Mouse (Mus musculus) midbrain, embryonic 13.5 days (tissue): Measurements from ENCODE around the gene Mogat2. TPM values are rescaled to one million over a fixed set of nuclear protein-coding genes. Genes with fewer than 3 reads are reported as not detected.

Source experiments
- ATAC-seq: fragments of 200-750 bp; cut with Nextera tagmentation; 2 replicates; pipeline ENCODE4 v1.8.0; 2017; ENCODE audit warnings: mild to moderate bottlenecking, moderate TSS enrichment, moderate library complexity
- H3K27ac ChIP-seq: fragments of 300-500 bp; sonication (generic); 2 replicates; pipeline ENCODE4 v1.5.1; 2015; ENCODE audit warnings: inconsistent platforms, mild to moderate bottlenecking, moderate library complexity
- H3K27me3 ChIP-seq: fragments of 300-500 bp; sonication (generic); 2 replicates; pipeline ENCODE4 v1.6.1; 2015; ENCODE audit warnings: mild to moderate bottlenecking, inconsistent platforms
- H3K36me3 ChIP-seq: fragments of 300-500 bp; sonication (generic); 2 replicates; pipeline ENCODE4 v1.6.1; 2015; ENCODE audit warnings: mild to moderate bottlenecking, inconsistent platforms
- H3K4me1 ChIP-seq: fragments of 300-500 bp; sonication (generic); replicated peaks from 2 replicates; pipeline ENCODE4 v1.6.1; 2015; ENCODE audit warnings: inconsistent platforms
- H3K4me2 ChIP-seq: fragments of 300-500 bp; sonication (generic); replicated peaks from 2 replicates; pipeline ENCODE4 v1.6.1; 2015; ENCODE audit warnings: moderate library complexity, mild to moderate bottlenecking, inconsistent platforms
- H3K4me3 ChIP-seq: fragments of 300-500 bp; sonication (generic); replicated peaks from 2 replicates; pipeline ENCODE4 v1.5.1; 2015; ENCODE audit warnings: mild to moderate bottlenecking, inconsistent platforms
- H3K9ac ChIP-seq: fragments of 300-500 bp; sonication (generic); replicated peaks from 2 replicates; pipeline ENCODE4 v1.6.1; 2015; ENCODE audit warnings: mild to moderate bottlenecking, inconsistent platforms
- H3K9me3 ChIP-seq: fragments of 300-500 bp; sonication (generic); 2 replicates; pipeline ENCODE4 v1.6.1; 2016; ENCODE audit warnings: mild to moderate bottlenecking, inconsistent platforms
- WGBS: fragments of 180-500 bp; shearing (Covaris S2); methylation state at CpG from one replicate; pipeline ENCODE4 v1.1.7; 2015; 5-methylcytosine and 5-hydroxymethylcytosine counted together
- polyA plus RNA-seq: library from polyadenylated mRNA; unstranded; fragments of >200 nt; fragmentation: Nextera tagmentation; extraction: Ambion mirVana; gene quantifications from 2 replicates; pipeline ENCODE4 v1.2.1, GENCODE M21; 2015

Mogat2 gene
- polyA plus RNA-seq, 1 experiment from 2014 or later, result 3.0 TPM

GRCm38 (mm10) chr7:99213686-99214085 lies 24.7 kb downstream of the Mogat2 start:
- Histone ChIP-seq H3K4me1 (no peaks in the 10 kb centered on the region), H3K9me3 (no peaks in the 10 kb centered on the region), H3K4me2 (no peak overlapping the region), H3K4me3 (no peak overlapping the region), H3K36me3 (no peaks in the 10 kb centered on the region), H3K9ac (no peak overlapping the region), H3K27ac (no peak overlapping the region), H3K27me3 (no peaks in the 10 kb centered on the region)
- 86% methylated on average over 2 of the region's 2 CpGs for WGBS
- ATAC-seq, result no peak

- Histone ChIP-seq H3K36me3 (no peaks in the 10 kb centered on the region), H3K9me3 (no peaks in the 10 kb centered on the region), H3K4me1 (no peaks in the 10 kb centered on the region), H3K4me2 (no peak overlapping the region), H3K27me3 (no peaks in the 10 kb centered on the region), H3K9ac (no peak overlapping the region), H3K4me3 (no peak overlapping the region), H3K27ac (no peak overlapping the region)
- WGBS, result 93% methylated on average over 1 of the region's 1 CpGs
- ATAC-seq, result no peak
Observed at GRCm38 (mm10) chr7:99213056-99213455, 25.4 kb downstream of the Mogat2 start.

- H3K36me3 ChIP-seq, result no peaks in the 10 kb centered on the region
- 94% methylated on average over 4 of the region's 4 CpGs for WGBS
Observed at GRCm38 (mm10) chr7:99208704-99209103, 29.7 kb downstream of the Mogat2 start.

DNA sequence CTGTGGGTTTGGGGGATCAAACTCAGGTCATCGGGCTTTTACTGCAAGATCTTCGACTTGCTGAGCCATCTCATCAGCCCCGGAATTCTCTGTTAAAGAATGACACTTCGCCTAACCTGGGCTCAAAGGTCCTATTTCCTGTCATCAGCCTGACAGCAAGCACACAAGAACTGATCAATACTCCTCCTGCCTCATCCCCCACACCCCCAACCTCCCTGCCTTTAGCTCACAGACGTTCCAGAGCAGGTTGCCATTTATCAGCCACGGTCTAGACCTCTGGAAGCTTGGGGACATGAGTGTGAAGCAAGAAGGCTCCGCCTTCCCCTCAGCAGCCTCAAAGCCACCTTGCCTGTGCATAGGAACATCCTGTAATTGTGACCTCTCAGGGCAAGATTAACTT lies 32.1 kb downstream of the Mogat2 start:
- no peak overlapping the region for H3K9ac ChIP-seq
- no peaks in the 10 kb centered on the region for H3K27me3 ChIP-seq
- 85% methylated on average over 7 of the region's 7 CpGs for WGBS
- no peak overlapping the region for H3K27ac ChIP-seq
- H3K9me3 ChIP-seq, result no peaks in the 10 kb centered on the region
- H3K36me3 ChIP-seq, result no peaks in the 10 kb centered on the region
- no peaks in the 10 kb centered on the region for H3K4me1 ChIP-seq
- H3K4me2 ChIP-seq, result no peak overlapping the region
- H3K4me3 ChIP-seq, result no peak overlapping the region
- no peak for ATAC-seq

More at GRCm38 (mm10) chr7:99208704-99209103, 29.7 kb downstream of the Mogat2 start:
- Histone ChIP-seq H3K9me3 (no peaks in the 10 kb centered on the region), H3K4me2 (no peak overlapping the region), H3K27me3 (no peaks in the 10 kb centered on the region), H3K27ac (no peak overlapping the region), H3K9ac (no peak overlapping the region), H3K4me1 (no peaks in the 10 kb centered on the region), H3K4me3 (no peak overlapping the region)
- no peak for ATAC-seq

GRCm38 (mm10) chr7:99202163-99202562 lies 36.3 kb downstream of the Mogat2 start:
- Histone ChIP-seq H3K9me3 (no peaks in the 10 kb centered on the region), H3K4me2 (no peak overlapping the region), H3K9ac (no peak overlapping the region), H3K4me3 (no peak overlapping the region), H3K27me3 (no peaks in the 10 kb centered on the region), H3K4me1 (no peaks in the 10 kb centered on the region), H3K36me3 (no peaks in the 10 kb centered on the region), H3K27ac (no peak overlapping the region)
- no peak for ATAC-seq
- WGBS, result 91% methylated on average over 7 of the region's 7 CpGs

DNA sequence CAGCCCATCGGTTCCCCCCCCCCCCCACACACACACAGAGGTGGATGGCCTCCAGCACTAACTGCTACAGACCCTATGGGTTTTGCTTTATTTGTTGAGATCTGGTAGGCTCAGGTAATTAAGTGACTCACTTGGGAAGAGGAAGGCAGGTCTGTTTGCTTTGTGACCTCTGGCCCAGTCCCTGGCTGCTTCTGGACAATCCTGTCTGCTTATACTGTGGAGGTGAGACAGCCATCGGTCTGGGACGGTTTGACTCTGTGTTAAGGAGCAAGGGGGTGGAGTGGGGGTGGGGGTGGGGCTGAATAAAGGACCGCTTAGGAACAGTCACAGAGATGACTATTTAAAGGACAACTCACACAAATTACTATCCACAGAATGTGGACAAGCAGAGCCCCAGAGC lies 38.1 kb downstream of the Mogat2 start:
- no peak overlapping the region for H3K9ac ChIP-seq
- no peaks in the 10 kb centered on the region for H3K27me3 ChIP-seq
- H3K4me3 ChIP-seq, result no peak overlapping the region
- no peaks in the 10 kb centered on the region for H3K4me1 ChIP-seq
- 49% methylated on average over 4 of the region's 4 CpGs for whole genome bisulfite sequencing
- H3K4me2 ChIP-seq, result no peak overlapping the region
- ATAC-seq, result no peak
- H3K36me3 ChIP-seq, result no peaks in the 10 kb centered on the region
- no peak overlapping the region for H3K27ac ChIP-seq
- H3K9me3 ChIP-seq, result no peaks in the 10 kb centered on the region

DNA sequence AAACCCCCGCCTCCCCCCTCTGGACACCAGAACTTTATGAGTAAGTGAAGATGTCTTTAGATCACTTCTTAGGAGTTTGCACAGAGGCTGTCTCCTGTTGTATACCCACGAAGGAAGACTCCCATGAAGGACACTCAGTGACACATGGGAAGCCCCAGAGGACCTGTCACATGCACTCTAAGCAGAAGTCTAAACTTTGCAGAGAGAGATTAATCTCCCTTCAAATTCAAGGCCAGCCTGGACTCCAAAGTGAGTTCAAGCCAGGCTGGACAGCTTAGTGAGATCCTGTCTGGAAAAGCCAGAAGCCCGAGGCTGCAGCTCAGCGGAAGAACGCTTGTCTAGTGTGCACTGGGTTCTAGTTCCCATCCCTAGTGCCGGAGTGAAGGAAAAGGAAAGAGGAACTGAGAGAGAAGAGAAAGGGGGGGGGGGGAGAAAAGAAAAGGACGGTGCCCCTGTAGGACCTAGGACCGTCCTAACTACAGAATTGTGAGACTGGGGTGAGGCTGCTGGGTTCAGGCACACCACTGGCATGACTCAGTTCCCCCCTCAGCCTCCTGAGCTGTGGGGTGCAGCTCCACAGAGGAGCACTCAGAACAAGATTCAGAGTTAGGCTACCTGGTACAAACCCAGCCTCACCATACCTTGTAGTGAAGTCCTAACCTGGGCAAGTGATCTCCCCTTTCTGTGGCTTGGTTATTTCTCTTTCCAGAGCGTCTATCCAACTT lies 38.8 kb downstream of the Mogat2 start:
- no peak for ATAC-seq
- Histone ChIP-seq H3K27me3 (no peaks in the 10 kb centered on the region), H3K4me2 (no peak overlapping the region), H3K4me3 (no peak overlapping the region), H3K4me1 (no peaks in the 10 kb centered on the region), H3K36me3 (no peaks in the 10 kb centered on the region), H3K9ac (no peak overlapping the region), H3K9me3 (no peaks in the 10 kb centered on the region), H3K27ac (no peak overlapping the region)
- WGBS, result 86% methylated on average over 9 of the region's 9 CpGs

DNA sequence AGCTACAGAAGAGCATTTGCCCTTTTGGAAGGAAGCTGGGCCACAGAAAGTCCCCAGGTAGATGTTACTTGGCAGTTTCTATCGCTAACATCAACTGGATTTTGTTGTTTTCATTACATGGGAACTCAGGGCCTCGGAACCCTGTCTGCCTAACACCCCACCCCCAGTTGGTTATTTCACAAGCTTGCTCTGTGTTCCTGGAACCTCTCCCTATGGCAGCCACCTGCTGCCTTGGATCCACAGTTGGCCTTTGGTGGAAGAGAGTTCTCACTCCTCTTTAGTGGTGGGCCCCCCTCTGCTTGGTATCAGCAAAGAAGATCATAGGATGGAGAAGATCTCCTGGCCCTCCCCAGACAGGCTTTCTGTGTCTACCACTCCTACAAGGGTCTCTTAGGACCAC lies 39.6 kb downstream of the Mogat2 start:
- Histone ChIP-seq H3K36me3 (no peaks in the 10 kb centered on the region), H3K4me1 (no peaks in the 10 kb centered on the region), H3K9ac (no peak overlapping the region), H3K27me3 (no peaks in the 10 kb centered on the region), H3K27ac (no peak overlapping the region), H3K4me3 (no peak overlapping the region), H3K4me2 (no peak overlapping the region), H3K9me3 (no peaks in the 10 kb centered on the region)
- WGBS, result 92% methylated on average over 2 of the region's 2 CpGs
- ATAC-seq, result no peak

DNA sequence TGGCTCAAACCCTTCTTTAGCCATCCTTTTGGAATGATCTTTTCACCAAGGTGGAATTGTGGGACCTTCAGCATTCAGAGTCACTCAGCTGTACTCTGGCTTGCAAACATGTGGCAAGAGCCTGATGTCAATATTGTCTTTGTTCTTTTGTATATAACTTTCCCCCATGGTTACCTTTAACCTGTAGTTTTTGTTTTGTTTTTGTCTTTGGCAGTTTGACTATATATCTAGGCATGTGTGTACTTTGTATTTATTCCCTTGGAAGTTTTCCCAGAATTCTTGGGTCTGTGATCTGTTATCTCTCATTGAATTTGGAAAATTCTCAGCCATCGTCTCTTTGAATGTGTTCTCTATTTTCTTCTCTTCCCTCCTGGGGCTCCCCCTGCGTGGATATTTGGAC lies 43.9 kb downstream of the Mogat2 start:
- Histone ChIP-seq H3K4me3 (no peak overlapping the region), H3K36me3 (no peaks in the 10 kb centered on the region), H3K4me1 (no peaks in the 10 kb centered on the region), H3K9ac (no peak overlapping the region), H3K9me3 (no peaks in the 10 kb centered on the region), H3K27ac (no peak overlapping the region), H3K27me3 (no peaks in the 10 kb centered on the region), H3K4me2 (no peak overlapping the region)
- WGBS, result 80% methylated on average over 2 of the region's 2 CpGs
- no peak for ATAC-seq

DNA sequence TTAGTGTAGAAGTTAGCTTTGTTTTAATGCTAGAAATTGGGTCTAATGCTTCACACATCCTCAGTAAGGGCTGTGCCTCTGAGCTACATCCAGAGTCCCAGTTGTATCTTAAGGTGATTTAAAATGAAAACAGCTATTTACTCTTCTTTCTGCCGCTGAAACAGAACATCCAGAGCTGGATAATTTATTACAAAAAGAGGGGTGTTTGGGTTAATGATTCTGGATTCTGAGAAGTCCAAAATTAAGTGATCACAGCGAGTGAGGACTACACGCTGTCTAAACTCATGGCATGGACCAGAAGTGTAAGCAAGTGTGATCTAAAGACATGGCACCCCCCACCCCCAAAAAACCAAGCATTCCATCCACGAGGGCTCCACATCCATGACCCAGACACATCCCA lies 44.5 kb downstream of the Mogat2 start:
- Histone ChIP-seq H3K4me1 (no peaks in the 10 kb centered on the region), H3K4me3 (no peak overlapping the region), H3K36me3 (no peaks in the 10 kb centered on the region), H3K27ac (no peak overlapping the region), H3K27me3 (no peaks in the 10 kb centered on the region), H3K9me3 (no peaks in the 10 kb centered on the region), H3K4me2 (no peak overlapping the region), H3K9ac (no peak overlapping the region)
- WGBS, result 86% methylated on average over 4 of the region's 4 CpGs
- ATAC-seq, result no peak

GRCm38 (mm10) chr7:99191411-99191810 lies 47.0 kb downstream of the Mogat2 start:
- no peak overlapping the region for H3K9ac ChIP-seq
- H3K27me3 ChIP-seq, result no peaks in the 10 kb centered on the region
- H3K27ac ChIP-seq, result no peak overlapping the region
- no peak overlapping the region for H3K4me2 ChIP-seq
- no peaks in the 10 kb centered on the region for H3K4me1 ChIP-seq
- no peak for ATAC-seq
- no peak overlapping the region for H3K4me3 ChIP-seq
- no peaks in the 10 kb centered on the region for H3K36me3 ChIP-seq
- H3K9me3 ChIP-seq, result no peaks in the 10 kb centered on the region

DNA sequence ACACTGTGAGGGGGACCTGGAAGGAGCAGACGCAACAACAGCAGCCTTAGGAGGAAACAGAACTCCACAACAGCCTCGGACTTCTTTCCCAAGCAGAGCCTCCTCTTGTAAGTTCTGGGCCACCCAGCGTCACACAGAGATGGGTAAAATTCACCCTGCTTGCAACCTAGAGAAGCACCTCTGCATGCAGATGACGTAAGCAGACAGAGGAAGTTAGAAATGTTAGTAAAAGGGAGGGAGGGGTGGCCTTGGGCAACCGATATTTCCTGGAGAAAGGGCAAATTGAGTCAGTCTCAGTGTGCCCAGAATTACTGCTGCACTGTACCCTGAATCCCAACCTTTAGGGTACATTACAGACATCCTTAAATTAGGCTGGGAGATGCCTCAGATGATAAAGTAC lies 48.5 kb downstream of the Mogat2 start:
- no peak for ATAC-seq
- no peak overlapping the region for H3K4me3 ChIP-seq
- H3K36me3 ChIP-seq, result no peaks in the 10 kb centered on the region
- no peak overlapping the region for H3K9ac ChIP-seq
- WGBS, result 86% methylated on average over 5 of the region's 5 CpGs
- H3K27ac ChIP-seq, result no peak overlapping the region
- no peaks in the 10 kb centered on the region for H3K9me3 ChIP-seq
- H3K27me3 ChIP-seq, result peaks cover 7% of the 10 kb centered on the region; the same call in 1 of the 2 replicates
- no peak overlapping the region for H3K4me2 ChIP-seq
- H3K4me1 ChIP-seq, result no peaks in the 10 kb centered on the region

GRCm38 (mm10) chr7:99188630-99189029 lies 49.8 kb downstream of the Mogat2 start:
- Histone ChIP-seq H3K4me2 (no peak overlapping the region), H3K4me3 (no peak overlapping the region), H3K27me3 (peaks cover 17% of the 10 kb centered on the region), H3K36me3 (no peaks in the 10 kb centered on the region), H3K9ac (no peak overlapping the region), H3K27ac (no peak overlapping the region), H3K4me1 (peaks cover 2% of the 10 kb centered on the region; the same call in 1 of the 2 replicates), H3K9me3 (no peaks in the 10 kb centered on the region)
- 80% methylated on average over 6 of the region's 6 CpGs for WGBS
- ATAC-seq, result no peak
